Mouse (Mus musculus) adrenal gland, postnatal 25 days (tissue): ENCODE measurements at regions not wholly inside any gene's neighbourhood (a gene's known extent, or its start where the extent isn't known, plus 50 kb on each side); places are given as distances from the start of the nearest gene placed in this dataset.

ENCODE experiments used
- DNase-seq: peaks from one replicate; pipeline ENCODE4 v3.0.0; 2021; ENCODE audit warnings: mixed read lengths

GRCm38 (mm10) chr10:67606739-67607138, 58.0 kb upstream of the Ado start:
- no peak for DNase-seq

GRCm38 (mm10) chr10:67599390-67599789, 50.6 kb upstream of the Ado start:
- DNase-seq = no peak

GRCm38 (mm10) chr10:67598590-67599047, 49.9 kb upstream of the Ado start:
- no peak for DNase-seq
